Mouse (Mus musculus) midbrain, embryonic 11.5 days (tissue): ENCODE results near the gene Trub1. TPM values are rescaled to one million over a fixed set of nuclear protein-coding genes. Genes with fewer than 3 reads are reported as not detected.
A peak's percentile ranks its signal among the peaks of the same experiment; 100 is the strongest.

Experiments used
- ATAC-seq: fragments of 200-750 bp; cut with Nextera tagmentation; 2 replicates; pipeline ENCODE4 v1.8.0; 2017; ENCODE audit warnings: moderate TSS enrichment, moderate library complexity; ENCODE audit not compliant: low FRiP score
- DNase-seq: peaks from one replicate; pipeline ENCODE4 v3.0.0; 2015; ENCODE audit warnings: low spot score; ENCODE audit errors: missing footprints
- H3K27ac ChIP-seq: fragments of 300-500 bp; sonication (generic); 2 replicates; pipeline ENCODE4 v1.5.1; 2014; ENCODE audit warnings: low read depth, low read length
- H3K27me3 ChIP-seq: fragments of 300-500 bp; sonication (generic); 2 replicates; pipeline ENCODE4 v1.6.1; 2014; ENCODE audit warnings: mild to moderate bottlenecking, low read length, moderate library complexity, mixed read lengths; ENCODE audit not compliant: control insufficient read depth, insufficient read depth
- H3K36me3 ChIP-seq: fragments of 300-500 bp; sonication (generic); 2 replicates; pipeline ENCODE4 v1.6.1; 2014; ENCODE audit warnings: mild to moderate bottlenecking, low read length, moderate library complexity, mixed read lengths; ENCODE audit not compliant: control insufficient read depth, insufficient read depth
- H3K4me1 ChIP-seq: fragments of 300-500 bp; sonication (generic); 2 replicates; pipeline ENCODE4 v1.6.1; 2014; ENCODE audit warnings: low read length; ENCODE audit not compliant: control insufficient read depth, insufficient read depth
- H3K4me2 ChIP-seq: fragments of 300-500 bp; sonication (generic); 2 replicates; pipeline ENCODE4 v1.6.1; 2014; ENCODE audit warnings: mild to moderate bottlenecking, moderate library complexity
- H3K4me3 ChIP-seq: fragments of 300-500 bp; sonication (generic); 2 replicates; pipeline ENCODE4 v1.5.1; 2014; ENCODE audit warnings: low read depth, low read length
- H3K9ac ChIP-seq: fragments of 300-500 bp; sonication (generic); 2 replicates; pipeline ENCODE4 v1.6.1; 2014; ENCODE audit warnings: low read length
- H3K9me3 ChIP-seq: fragments of 300-500 bp; sonication (generic); 2 replicates; pipeline ENCODE4 v1.6.1; 2016; ENCODE audit warnings: low read length; ENCODE audit not compliant: control insufficient read depth
- WGBS: fragments of 180-500 bp; shearing (Covaris S2); extraction: QIAGEN DNeasy Blood & Tissue Kit; methylation state at CpG from one replicate; pipeline ENCODE4 v1.1.7; 2014; 5-methylcytosine and 5-hydroxymethylcytosine counted together
- polyA plus RNA-seq: library from polyadenylated mRNA; unstranded; fragments of >200 nt; fragmentation: Nextera tagmentation; extraction: Ambion mirVana; gene quantifications from 2 replicates; pipeline ENCODE4 v1.2.1, GENCODE M21; 2014

The Trub1 gene
- polyA plus RNA-seq, 1 experiment from 2014 or later = 16.4 TPM

- no peak overlapping the region for H3K27ac ChIP-seq
- no peak overlapping the region for H3K4me3 ChIP-seq
- 90% methylated on average over 11 of the region's 11 CpGs for WGBS
- no peaks in the 10 kb centered on the region for H3K27me3 ChIP-seq
- DNase-seq (no peak), ATAC-seq (no peak)
- no peaks in the 10 kb centered on the region for H3K36me3 ChIP-seq
- H3K9ac ChIP-seq = no peak overlapping the region
- no peaks in the 10 kb centered on the region for H3K4me1 ChIP-seq
- no peak overlapping the region for H3K4me2 ChIP-seq
- no peaks in the 10 kb centered on the region for H3K9me3 ChIP-seq
Measured at GRCm38 (mm10) chr19:57478056-57478455, 25.3 kb downstream of the Trub1 start.

GRCm38 (mm10) chr19:57479886-57480655 lies 27.4 kb downstream of the Trub1 start:
- Histone ChIP-seq H3K9ac (no peak overlapping the region), H3K4me3 (no peak overlapping the region), H3K4me2 (no peak overlapping the region), H3K36me3 (no peaks in the 10 kb centered on the region), H3K4me1 (no peaks in the 10 kb centered on the region), H3K9me3 (no peaks in the 10 kb centered on the region), H3K27me3 (no peaks in the 10 kb centered on the region), H3K27ac (no peak overlapping the region)
- ATAC-seq (no peak), DNase-seq (no peak)
- WGBS = 83% methylated on average over 8 of the region's 8 CpGs

DNA sequence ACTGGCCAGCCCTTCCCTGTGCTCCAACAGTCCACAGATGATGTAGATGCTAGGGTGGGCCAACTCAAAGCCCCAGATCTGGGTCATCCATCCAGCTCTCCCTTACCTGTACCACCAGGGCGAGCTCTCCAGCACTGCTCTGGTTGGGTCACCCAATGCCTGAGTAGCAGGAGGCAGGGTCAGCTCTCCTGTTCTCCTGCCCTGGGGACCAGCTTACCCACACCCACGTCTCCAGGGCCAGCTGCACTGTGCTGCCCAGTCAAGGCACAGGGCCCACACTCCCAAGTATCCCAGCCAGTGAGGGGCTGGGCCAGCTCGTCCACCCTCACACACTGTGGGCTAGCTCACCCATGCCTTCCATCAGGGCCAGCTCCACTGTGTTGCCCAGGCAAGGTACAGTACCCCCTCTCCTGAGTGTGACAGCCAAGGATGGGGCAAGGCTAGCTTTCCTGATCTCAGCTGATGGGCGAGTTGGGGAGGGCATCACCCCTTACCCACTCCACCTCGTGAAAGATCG lies 29.1 kb downstream of the Trub1 start:
- Histone ChIP-seq H3K4me2 (no peak overlapping the region), H3K27me3 (no peaks in the 10 kb centered on the region), H3K4me1 (no peaks in the 10 kb centered on the region), H3K36me3 (no peaks in the 10 kb centered on the region), H3K9me3 (no peaks in the 10 kb centered on the region), H3K27ac (no peak overlapping the region), H3K9ac (no peak overlapping the region), H3K4me3 (no peak overlapping the region)
- 92% methylated on average over 6 of the region's 6 CpGs for WGBS
- DNase-seq (no peak), ATAC-seq (no peak)

DNA sequence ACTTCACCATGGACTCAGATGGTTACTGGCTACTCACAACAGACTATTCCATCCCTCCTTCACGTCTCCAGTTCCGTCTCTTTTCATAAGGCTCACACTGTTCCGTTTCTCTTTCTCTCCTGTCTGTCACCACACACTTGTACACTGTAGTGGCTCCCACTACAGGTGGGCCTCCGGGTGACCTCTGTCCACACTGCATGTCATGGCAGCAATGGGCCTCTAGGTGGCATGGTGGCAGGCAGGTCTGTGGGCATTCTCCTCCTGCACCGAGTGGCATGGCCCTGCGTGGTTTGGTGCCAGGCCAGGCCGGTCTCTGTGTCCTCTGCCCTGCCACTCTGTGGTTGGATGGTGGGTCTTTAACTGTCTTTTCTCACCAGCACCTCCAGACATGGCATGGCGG lies 30.1 kb downstream of the Trub1 start:
- Histone ChIP-seq H3K36me3 (no peaks in the 10 kb centered on the region), H3K9me3 (no peaks in the 10 kb centered on the region), H3K4me2 (no peak overlapping the region), H3K4me1 (no peaks in the 10 kb centered on the region), H3K4me3 (no peak overlapping the region), H3K9ac (no peak overlapping the region), H3K27ac (no peak overlapping the region), H3K27me3 (no peaks in the 10 kb centered on the region)
- peak; percentile 53 for DNase-seq
- 92% methylated on average over 8 of the region's 8 CpGs for WGBS
- ATAC-seq = no peak

- Histone ChIP-seq H3K4me2 (no peak overlapping the region), H3K27ac (no peak overlapping the region)
- 86% methylated on average over 13 of the region's 13 CpGs for WGBS
Measured at GRCm38 (mm10) chr19:57487051-57487658, 34.4 kb downstream of the Trub1 start.

GRCm38 (mm10) chr19:57489527-57489926 lies 36.8 kb downstream of the Trub1 start:
- DNase-seq (peak; percentile 31), ATAC-seq (no peak)
- Histone ChIP-seq H3K4me2 (no peak overlapping the region), H3K4me3 (no peak overlapping the region), H3K36me3 (no peaks in the 10 kb centered on the region), H3K27ac (no peak overlapping the region), H3K27me3 (no peaks in the 10 kb centered on the region), H3K9me3 (no peaks in the 10 kb centered on the region), H3K4me1 (peaks cover 3% of the 10 kb centered on the region), H3K9ac (no peak overlapping the region)
- WGBS = 87% methylated on average over 7 of the region's 7 CpGs

More at GRCm38 (mm10) chr19:57487051-57487658, 34.4 kb downstream of the Trub1 start:
- DNase-seq (no peak), ATAC-seq (no peak)
- H3K27me3 ChIP-seq = no peaks in the 10 kb centered on the region
- H3K9me3 ChIP-seq = no peaks in the 10 kb centered on the region
- no peak overlapping the region for H3K4me3 ChIP-seq
- no peaks in the 10 kb centered on the region for H3K36me3 ChIP-seq
- no peak overlapping the region for H3K9ac ChIP-seq
- peaks cover 3% of the 10 kb centered on the region for H3K4me1 ChIP-seq

GRCm38 (mm10) chr19:57491030-57491429 lies 38.3 kb downstream of the Trub1 start:
- Histone ChIP-seq H3K4me3 (no peak overlapping the region), H3K27ac (0 out of 2 replicates have a peak overlapping the region, but pooled peaks have one; percentile 25), H3K36me3 (no peaks in the 10 kb centered on the region), H3K27me3 (no peaks in the 10 kb centered on the region), H3K4me2 (no peak overlapping the region), H3K9me3 (no peaks in the 10 kb centered on the region), H3K4me1 (peaks cover 3% of the 10 kb centered on the region), H3K9ac (no peak overlapping the region)
- DNase-seq = peak; percentile 84
- peak; percentile 50; the same call in 1 of the 2 replicates for ATAC-seq
- 51% methylated on average over 8 of the region's 8 CpGs for WGBS

- no peak for DNase-seq
- H3K9ac ChIP-seq = no peak overlapping the region
- H3K4me2 ChIP-seq = no peak overlapping the region
- WGBS = 89% methylated on average over 5 of the region's 5 CpGs
- H3K27ac ChIP-seq = no peak overlapping the region
- H3K9me3 ChIP-seq = no peaks in the 10 kb centered on the region
- H3K4me1 ChIP-seq = peaks cover 3% of the 10 kb centered on the region
- H3K4me3 ChIP-seq = no peak overlapping the region
- no peak for ATAC-seq
- no peaks in the 10 kb centered on the region for H3K27me3 ChIP-seq
- no peaks in the 10 kb centered on the region for H3K36me3 ChIP-seq
Measured at GRCm38 (mm10) chr19:57494020-57494419, 41.3 kb downstream of the Trub1 start.

DNA sequence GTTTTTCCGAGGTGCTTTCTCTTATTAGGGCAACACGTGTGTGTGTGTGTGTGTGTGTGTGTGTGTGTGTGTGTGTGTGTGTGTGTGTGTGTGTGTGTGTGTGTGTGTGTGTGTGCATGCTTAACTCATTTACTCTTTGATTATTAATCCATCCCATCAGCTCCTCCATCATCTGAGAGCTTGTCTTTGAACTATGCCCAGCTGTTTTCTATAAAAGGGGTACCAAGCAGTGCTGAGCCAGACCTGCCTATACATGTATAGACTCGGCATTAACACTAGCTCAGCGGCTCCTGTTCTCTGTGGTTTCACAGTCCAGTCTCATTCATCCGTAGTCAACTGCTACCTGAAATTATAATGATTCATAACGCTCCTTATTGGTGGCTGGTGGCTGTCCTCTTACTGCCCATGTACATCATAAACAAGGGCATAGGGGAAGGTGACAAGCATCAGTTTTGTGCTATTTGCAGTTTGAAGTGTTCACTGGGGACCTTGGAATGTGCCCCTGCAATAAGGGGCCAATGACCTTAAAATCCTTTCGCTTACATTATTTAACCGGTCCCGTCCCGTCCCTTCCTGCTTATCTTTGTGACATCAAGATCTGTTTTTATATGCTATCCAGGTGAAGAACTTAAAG lies 45.5 kb downstream of the Trub1 start:
- peak; percentile 51 for DNase-seq
- WGBS = 89% methylated on average over 9 of the region's 10 CpGs
- H3K4me2 ChIP-seq = no peak overlapping the region
- H3K9ac ChIP-seq = no peak overlapping the region
- H3K27me3 ChIP-seq = no peaks in the 10 kb centered on the region
- no peaks in the 10 kb centered on the region for H3K36me3 ChIP-seq
- no peak overlapping the region for H3K27ac ChIP-seq
- ATAC-seq = no peak
- H3K4me1 ChIP-seq = no peaks in the 10 kb centered on the region
- no peaks in the 10 kb centered on the region for H3K9me3 ChIP-seq
- no peak overlapping the region for H3K4me3 ChIP-seq
